Mouse (Mus musculus): ENCODE measurements around the gene Ank3. TPM values are rescaled to one million over a fixed set of nuclear protein-coding genes. Genes with fewer than 3 reads are reported as not detected.

Ank3 gene
- total and polyA plus RNA-seq, 2 experiments: 2.9 to 31.0 TPM

DNA sequence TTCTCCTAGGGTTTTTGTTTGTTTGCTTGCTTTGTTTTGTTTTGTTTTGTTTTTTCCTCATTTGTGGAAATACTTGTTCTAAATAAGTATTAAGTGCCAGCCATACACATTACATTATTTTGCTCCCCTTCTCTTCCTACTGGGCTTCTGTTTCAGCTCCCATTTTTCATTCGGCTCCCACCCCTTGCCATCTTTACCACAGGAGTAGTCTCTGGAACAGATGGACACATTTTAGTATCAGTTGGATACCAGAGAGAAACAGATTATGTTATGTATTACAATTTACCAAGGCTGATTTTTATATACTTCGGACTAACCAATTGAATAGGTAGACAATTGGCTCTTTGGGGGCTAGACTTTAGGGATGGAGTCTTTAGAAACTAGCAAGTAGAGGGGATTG, 327.7 kb downstream of the Ank3 start:
- WGBS: 94% methylated on average over 2 of the region's 2 CpGs
- Histone ChIP-seq H3K4me1 (ENCODE audit: control insufficient read depth, insufficient read depth, low read length) (no peaks in the 10 kb centered on the region), H3K36me3 (ENCODE audit: control insufficient read depth, insufficient read depth, low read length) (no peaks in the 10 kb centered on the region), H3K4me3 (ENCODE audit: insufficient read depth, low read depth, low read length) (no peak overlapping the region), H3K27me3 (ENCODE audit: control insufficient read depth, insufficient read depth, low read length) (no peaks in the 10 kb centered on the region), H3K27ac (replicated peaks; ENCODE audit: insufficient read depth, low read depth, low read length) (no peak overlapping the region), H3K9ac (ENCODE audit: low read depth, low read length) (no peak overlapping the region), H3K79me2 (ENCODE audit: control insufficient read depth, insufficient read depth, low read length) (no peaks in the 10 kb centered on the region)
- no peak for DNase-seq (ENCODE audit: extremely low read depth, low read depth, low spot score)
- TF ChIP-seq POLR2A (IDR thresholded peaks at IDR 0.05; ENCODE audit: extremely low read depth, insufficient read depth, low read length) (no peak), CTCF (IDR thresholded peaks at IDR 0.05; ENCODE audit: low read depth, low read length) (no peak)

GRCm38 (mm10) chr10:69726806-69727205, 328.2 kb downstream of the Ank3 start:
- no peaks in the 10 kb centered on the region for H3K79me2 ChIP-seq (ENCODE audit: control insufficient read depth, insufficient read depth, low read length)
- DNase-seq (ENCODE audit: extremely low read depth, low read depth, low spot score): no peak
- no peaks in the 10 kb centered on the region for H3K36me3 ChIP-seq (ENCODE audit: control insufficient read depth, insufficient read depth, low read length)
- H3K27me3 ChIP-seq (ENCODE audit: control insufficient read depth, insufficient read depth, low read length): no peaks in the 10 kb centered on the region
- no peak overlapping the region for H3K4me3 ChIP-seq (ENCODE audit: insufficient read depth, low read depth, low read length)
- 82% methylated on average over 7 of the region's 7 CpGs for WGBS
- no peaks in the 10 kb centered on the region for H3K4me1 ChIP-seq (ENCODE audit: control insufficient read depth, insufficient read depth, low read length)
- no peak overlapping the region for H3K27ac ChIP-seq (replicated peaks; ENCODE audit: insufficient read depth, low read depth, low read length)
- no peak overlapping the region for H3K9ac ChIP-seq (ENCODE audit: low read depth, low read length)
- TF ChIP-seq POLR2A (IDR thresholded peaks at IDR 0.05; ENCODE audit: extremely low read depth, insufficient read depth, low read length) (no peak), CTCF (IDR thresholded peaks at IDR 0.05; ENCODE audit: low read depth, low read length) (no peak)

DNA sequence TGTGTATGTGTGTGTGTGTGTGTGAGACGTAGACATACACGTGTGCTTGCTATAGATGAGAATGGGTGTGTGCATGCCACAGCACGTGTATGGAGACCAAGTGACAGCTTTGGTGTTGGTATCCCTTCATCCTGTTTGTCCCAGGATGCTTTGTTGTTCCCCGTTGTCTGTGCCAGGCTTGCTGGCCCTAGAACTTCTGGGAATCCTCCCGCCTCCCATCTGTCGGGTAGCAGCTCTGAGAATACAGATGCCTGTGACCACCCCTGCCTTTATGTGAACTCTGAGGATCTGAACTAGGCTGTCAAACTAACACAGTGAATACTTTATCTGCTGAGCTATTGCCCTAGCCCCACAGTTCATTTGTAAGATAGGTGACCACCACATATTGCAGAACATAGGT, 330.3 kb downstream of the Ank3 start:
- no peaks in the 10 kb centered on the region for H3K79me2 ChIP-seq (ENCODE audit: control insufficient read depth, insufficient read depth, low read length)
- 80% methylated on average over 6 of the region's 6 CpGs for WGBS
- no peak overlapping the region for H3K9ac ChIP-seq (ENCODE audit: low read depth, low read length)
- no peak for TF ChIP-seq POLR2A (IDR thresholded peaks at IDR 0.05; ENCODE audit: extremely low read depth, insufficient read depth, low read length)
- no peak for TF ChIP-seq CTCF (IDR thresholded peaks at IDR 0.05; ENCODE audit: low read depth, low read length)
- no peaks in the 10 kb centered on the region for H3K4me1 ChIP-seq (ENCODE audit: control insufficient read depth, insufficient read depth, low read length)
- no peak for DNase-seq (ENCODE audit: extremely low read depth, low read depth, low spot score)
- H3K27ac ChIP-seq (replicated peaks; ENCODE audit: insufficient read depth, low read depth, low read length): no peak overlapping the region
- H3K4me3 ChIP-seq (ENCODE audit: insufficient read depth, low read depth, low read length): no peak overlapping the region
- H3K27me3 ChIP-seq (ENCODE audit: control insufficient read depth, insufficient read depth, low read length): no peaks in the 10 kb centered on the region
- H3K36me3 ChIP-seq (ENCODE audit: control insufficient read depth, insufficient read depth, low read length): no peaks in the 10 kb centered on the region

DNA sequence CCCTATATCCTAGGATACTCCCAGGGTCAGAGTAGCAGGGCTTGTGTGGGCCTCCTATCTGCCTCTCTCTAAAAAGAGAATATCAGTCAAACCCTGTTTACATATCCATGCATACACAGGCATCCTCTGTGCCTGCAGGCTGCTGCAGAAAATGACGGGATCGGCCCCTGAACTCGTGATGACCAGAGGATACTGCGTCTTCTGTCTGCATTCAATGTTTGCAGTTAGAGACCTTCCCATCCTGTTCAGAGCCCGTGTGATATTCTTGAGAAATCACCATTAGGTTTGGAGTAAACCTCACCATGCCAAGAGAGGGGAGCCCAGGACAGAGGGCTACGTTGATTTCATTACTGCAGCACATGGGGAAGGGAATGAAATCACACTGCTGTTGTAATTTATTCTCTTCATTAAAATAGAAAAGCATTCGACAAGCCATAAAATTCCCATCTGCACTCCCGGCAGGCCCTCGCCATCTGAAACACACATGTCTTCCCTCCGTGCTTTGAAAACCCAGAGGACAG, 331.8 kb downstream of the Ank3 start:
- TF ChIP-seq POLR2A (IDR thresholded peaks at IDR 0.05; ENCODE audit: extremely low read depth, insufficient read depth, low read length) (no peak), CTCF (IDR thresholded peaks at IDR 0.05; ENCODE audit: low read depth, low read length) (no peak)
- no peak for DNase-seq (ENCODE audit: extremely low read depth, low read depth, low spot score)
- no peaks in the 10 kb centered on the region for H3K36me3 ChIP-seq (ENCODE audit: control insufficient read depth, insufficient read depth, low read length)
- no peak overlapping the region for H3K9ac ChIP-seq (ENCODE audit: low read depth, low read length)
- H3K27ac ChIP-seq (replicated peaks; ENCODE audit: insufficient read depth, low read depth, low read length): no peak overlapping the region
- H3K4me3 ChIP-seq (ENCODE audit: insufficient read depth, low read depth, low read length): no peak overlapping the region
- H3K79me2 ChIP-seq (ENCODE audit: control insufficient read depth, insufficient read depth, low read length): no peaks in the 10 kb centered on the region
- H3K27me3 ChIP-seq (ENCODE audit: control insufficient read depth, insufficient read depth, low read length): no peaks in the 10 kb centered on the region
- no peaks in the 10 kb centered on the region for H3K4me1 ChIP-seq (ENCODE audit: control insufficient read depth, insufficient read depth, low read length)
- WGBS: 84% methylated on average over 10 of the region's 10 CpGs

- no peak overlapping the region for H3K27ac ChIP-seq (replicated peaks; ENCODE audit: insufficient read depth, low read depth, low read length)
These were observed 332.8 kb downstream of the Ank3 start for GRCm38 (mm10) chr10:69731341-69731740.

DNA sequence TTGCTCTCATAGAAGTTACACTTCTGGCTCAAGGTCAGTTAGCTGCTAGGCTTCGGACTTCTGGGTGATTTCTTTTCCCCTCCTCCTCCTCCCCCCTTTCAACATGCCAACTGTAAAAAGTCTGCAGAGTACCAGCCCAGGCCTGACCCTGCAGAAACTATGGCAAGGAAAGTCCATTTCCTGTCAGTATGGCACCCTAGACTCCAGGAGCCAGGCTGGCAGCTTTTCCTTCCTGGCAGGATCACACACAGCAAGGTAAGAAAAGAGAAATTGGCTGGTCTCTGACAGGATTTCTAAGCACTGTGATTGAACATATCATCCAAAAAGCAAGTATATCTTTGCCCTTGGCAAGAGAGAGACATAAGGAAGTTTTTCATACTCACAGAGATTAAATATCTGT, 333.3 kb downstream of the Ank3 start:
- 70% methylated on average over 1 of the region's 1 CpGs for WGBS
- TF ChIP-seq CTCF (IDR thresholded peaks at IDR 0.05; ENCODE audit: low read depth, low read length) (no peak), POLR2A (IDR thresholded peaks at IDR 0.05; ENCODE audit: extremely low read depth, insufficient read depth, low read length) (no peak)
- Histone ChIP-seq H3K4me3 (ENCODE audit: insufficient read depth, low read depth, low read length) (no peak overlapping the region), H3K27ac (replicated peaks; ENCODE audit: insufficient read depth, low read depth, low read length) (no peak overlapping the region), H3K36me3 (ENCODE audit: control insufficient read depth, insufficient read depth, low read length) (no peaks in the 10 kb centered on the region), H3K4me1 (ENCODE audit: control insufficient read depth, insufficient read depth, low read length) (no peaks in the 10 kb centered on the region), H3K9ac (ENCODE audit: low read depth, low read length) (no peak overlapping the region), H3K27me3 (ENCODE audit: control insufficient read depth, insufficient read depth, low read length) (no peaks in the 10 kb centered on the region), H3K79me2 (ENCODE audit: control insufficient read depth, insufficient read depth, low read length) (no peaks in the 10 kb centered on the region)
- no peak for DNase-seq (ENCODE audit: extremely low read depth, low read depth, low spot score)

More at GRCm38 (mm10) chr10:69731341-69731740, 332.8 kb downstream of the Ank3 start:
- Histone ChIP-seq H3K4me1 (ENCODE audit: control insufficient read depth, insufficient read depth, low read length) (no peaks in the 10 kb centered on the region), H3K36me3 (ENCODE audit: control insufficient read depth, insufficient read depth, low read length) (no peaks in the 10 kb centered on the region), H3K4me3 (ENCODE audit: insufficient read depth, low read depth, low read length) (no peak overlapping the region), H3K27me3 (ENCODE audit: control insufficient read depth, insufficient read depth, low read length) (no peaks in the 10 kb centered on the region), H3K79me2 (ENCODE audit: control insufficient read depth, insufficient read depth, low read length) (no peaks in the 10 kb centered on the region), H3K9ac (ENCODE audit: low read depth, low read length) (no peak overlapping the region)
- no peak for TF ChIP-seq POLR2A (IDR thresholded peaks at IDR 0.05; ENCODE audit: extremely low read depth, insufficient read depth, low read length)
- no peak for TF ChIP-seq CTCF (IDR thresholded peaks at IDR 0.05; ENCODE audit: low read depth, low read length)
- WGBS: 81% methylated on average over 5 of the region's 5 CpGs
- DNase-seq (ENCODE audit: extremely low read depth, low read depth, low spot score): no peak

Data from liver, adult 2 months (tissue).